ENCODE assay signal across 18 mouse cellular contexts in genomic region chr15:89063001-89063400, GRCm38 (mm10). TPM values are rescaled to one million over a fixed set of nuclear protein-coding genes. Genes with fewer than 3 reads are reported as not detected.
A peak's percentile ranks its signal among the peaks of the same experiment; 100 is the strongest.
DNase-seq lines count a peak whose midpoint lies in the region; TF ChIP-seq lines count a peak whose summit lies in the region.
"Had no signal": no experiment of that assay in that cellular context is flagged by ENCODE, and none has a peak within 500 bp of the region (broad histone marks: within the 10 kb centered on the region; RNA-seq: fewer than 3 reads in every experiment).

No protein-coding gene starts in this region.

- peaks cover 5% of the 10 kb centered on the region for H3K27me3 ChIP-seq in heart, adult 2 months (ENCODE audit: control insufficient read depth, insufficient read depth, low read length)
- no peaks in the 10 kb centered on the region for H3K27me3 ChIP-seq in cerebellum, adult 2 months (ENCODE audit: control insufficient read depth, insufficient read depth, low read length)

- intact Hi-C loops in heart, adult 2 months (cut with DNase I): no loop called here

- no peaks in the 10 kb centered on the region for H3K79me2 ChIP-seq in heart, adult 2 months (replicated peaks; ENCODE audit: control insufficient read depth, insufficient read depth, low read length)

- H3K4me1 ChIP-seq in heart, adult 2 months (ENCODE audit: control insufficient read depth, insufficient read depth, low read length): no peaks in the 10 kb centered on the region
- H3K4me1 ChIP-seq in cerebellum, adult 2 months (ENCODE audit: control insufficient read depth, insufficient read depth, low read length): peaks cover 53% of the 10 kb centered on the region

- TF ChIP-seq CTCF in heart, adult 2 months (IDR thresholded peaks at IDR 0.05): no peak
- TF ChIP-seq CTCF in cerebellum, adult 2 months (IDR thresholded peaks at IDR 0.05; ENCODE audit: borderline replicate concordance, insufficient read depth, low read depth, low read length): no peak

- no peak overlapping the region for H3K4me3 ChIP-seq in heart, adult 2 months
- H3K4me3 ChIP-seq in cerebellum, adult 2 months (replicated peaks; ENCODE audit: insufficient read depth, low read depth, low read length): no peak overlapping the region
- H3K4me3 ChIP-seq: embryonic facial prominence, embryonic 12.5 days; heart, embryonic 10.5 days; hindbrain, embryonic 12.5 days had no signal

- DNase-seq in heart, adult 11 months: peak; percentile 79
- DNase-seq in heart, adult 2 months: no peak
- DNase-seq in ovary, postnatal 36 days (ENCODE audit: low spot score): peak; percentile 0
- DNase-seq in ovary, postnatal 10 days (ENCODE audit: low spot score): no peak
- peak in 1 of 2 experiments; percentile 39 for DNase-seq in cerebellum, adult 2 months
- DNase-seq in cerebellum, adult 8-10 months: peak; percentile 38
- no peak for DNase-seq in adrenal gland, postnatal 25 days
- no peak for DNase-seq in embryo, embryonic 10 days (ENCODE audit: low spot score)
- DNase-seq: adrenal gland, adult 2 months; adrenal gland, postnatal 36 days; gastrocnemius, postnatal 25 days; heart, postnatal 10 days; heart, postnatal 4 days had no signal

- H3K9ac ChIP-seq in heart, adult 2 months (ENCODE audit: low read depth, low read length): no peak overlapping the region
- H3K9ac ChIP-seq: embryonic facial prominence, embryonic 12.5 days; hindbrain, embryonic 12.5 days had no signal

- H3K36me3 ChIP-seq in heart, adult 2 months (ENCODE audit: control insufficient read depth, insufficient read depth, low read length): no peaks in the 10 kb centered on the region
- H3K36me3 ChIP-seq: embryonic facial prominence, embryonic 12.5 days; heart, embryonic 10.5 days; hindbrain, embryonic 12.5 days had no signal

- WGBS in heart, adult 2 months: 74% methylated on average over 7 of the region's 7 CpGs
- WGBS in cerebellum, adult 2 months: 24% methylated on average over 7 of the region's 7 CpGs

- TF ChIP-seq EP300 in heart, adult 2 months (IDR thresholded peaks at IDR 0.05; ENCODE audit: insufficient read depth, low read depth, low read length): no peak

- H3K27ac ChIP-seq in heart, adult 2 months: no peak overlapping the region
- H3K27ac ChIP-seq in cerebellum, adult 2 months (ENCODE audit: insufficient read depth, low read length): peak overlapping the region; percentile 76
- H3K27ac ChIP-seq: embryonic facial prominence, embryonic 12.5 days; heart, embryonic 10.5 days; hindbrain, embryonic 12.5 days had no signal

- no peak for TF ChIP-seq POLR2A in heart, adult 2 months (IDR thresholded peaks at IDR 0.05; ENCODE audit: insufficient read depth, low read depth, low read length)
- no peak for TF ChIP-seq POLR2A in cerebellum, adult 2 months (IDR thresholded peaks at IDR 0.05; ENCODE audit: borderline replicate concordance, insufficient read depth, low read length)

RNA-seq across cellular contexts. Expression of gene Panx2, which starts 3.5 kb away (rescaled TPM):
- 1 to 10 TPM in 1 of 2 experiments, under 1 TPM in 1; 0.91 to 1.3 TPM for total RNA-seq in heart, adult 2 months (2021)
- polyA plus RNA-seq in heart, adult 2 months (2012; rRNA removed): 1.3 and 2.1 TPM in 2 replicates
- 134 and 155 TPM in 2 replicates for polyA plus RNA-seq in cerebellum, adult 2 months (2012; rRNA removed)
- total RNA-seq in adrenal gland, postnatal 25 days (2021): 0.81 and 1.6 TPM in 2 replicates
- total RNA-seq: gastrocnemius, postnatal 25 days; granulocyte monocyte progenitor cell, adult 5-6 weeks had no signal
- polyA plus RNA-seq: inflammation-experienced regulatory T-cells, adult 6 months had no signal

RNA-seq across cellular contexts. Expression of gene Trabd, which starts 11.9 kb away (rescaled TPM):
- total RNA-seq in heart, adult 2 months (2021): 10 to 100 TPM; 48.8 to 51.5 TPM
- polyA plus RNA-seq in heart, adult 2 months (2012; rRNA removed): 38.3 and 47.8 TPM in 2 replicates
- 52.5 and 56.4 TPM in 2 replicates for polyA plus RNA-seq in cerebellum, adult 2 months (2012; rRNA removed)
- total RNA-seq in adrenal gland, postnatal 25 days (2021): 39.0 and 43.6 TPM in 2 replicates

RNA-seq across cellular contexts. Expression of gene Selenoo, which starts 25.9 kb away (rescaled TPM):
- total RNA-seq in heart, adult 2 months (2021): 10 to 100 TPM; 13.6 to 16.5 TPM
- 20.7 and 28.6 TPM in 2 replicates for polyA plus RNA-seq in heart, adult 2 months (2012; rRNA removed)
- polyA plus RNA-seq in cerebellum, adult 2 months (2012; rRNA removed): 58.1 and 65.6 TPM in 2 replicates
- total RNA-seq in adrenal gland, postnatal 25 days (2021): 41.8 and 50.2 TPM in 2 replicates

RNA-seq across cellular contexts. Expression of gene Tubgcp6, which starts 59.9 kb away (rescaled TPM):
- total RNA-seq in heart, adult 2 months (2021): 1 to 10 TPM; 7.3 to 8.7 TPM
- 16.2 and 18.7 TPM in 2 replicates for polyA plus RNA-seq in heart, adult 2 months (2012; rRNA removed)
- 77.4 and 82.1 TPM in 2 replicates for polyA plus RNA-seq in cerebellum, adult 2 months (2012; rRNA removed)
- 18.1 and 25.9 TPM in 2 replicates for total RNA-seq in adrenal gland, postnatal 25 days (2021)

Comparison
In these comparisons a context has a peak if more than half of its experiments do, and no peak if none do; other contexts are left out.
1. DNase-seq: peak in heart, adult 11 months (single experiment), ovary, postnatal 36 days (single experiment) and cerebellum, adult 8-10 months (single experiment); none in heart, adult 2 months (0 of 2), ovary, postnatal 10 days (single experiment), adrenal gland, postnatal 25 days (single experiment) and embryo, embryonic 10 days (single experiment).